Mouse (Mus musculus) layer of hippocampus, adult 9-10 months (tissue): ENCODE measurements around the gene Pbx4.

Experiments used
- DNase-seq: peaks from one replicate; pipeline ENCODE4 v3.0.0; 2022; ENCODE audit warnings: low spot score

Pbx4 gene

DNA sequence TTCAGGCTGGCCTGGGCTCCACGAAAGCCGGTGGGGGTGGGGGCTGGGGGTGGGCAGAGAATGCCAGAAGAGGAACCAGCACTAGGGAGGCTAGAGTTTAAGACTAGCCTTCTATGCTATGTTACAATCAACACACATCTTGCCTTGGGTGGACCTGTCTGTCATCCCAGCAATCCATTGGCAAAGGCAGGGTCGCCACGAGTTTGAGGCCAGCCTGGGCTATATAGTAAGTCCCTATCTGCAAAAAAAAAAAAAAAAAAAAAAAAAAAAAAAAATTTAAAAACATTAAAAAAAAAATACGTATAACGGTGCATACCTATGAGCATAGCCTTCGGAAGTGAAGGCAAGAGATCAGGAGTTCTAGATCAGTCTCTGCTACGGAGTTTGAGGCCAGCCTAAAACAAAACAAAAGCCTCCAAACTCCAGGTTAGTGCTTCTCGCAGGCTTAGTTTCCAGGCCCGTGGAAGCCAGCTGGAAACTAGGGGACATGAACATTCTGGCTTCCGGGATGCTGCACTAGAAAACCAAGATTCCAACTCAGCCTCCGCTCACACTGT lies 68.7 kb downstream of the Pbx4 start:
- no peak for DNase-seq

DNA sequence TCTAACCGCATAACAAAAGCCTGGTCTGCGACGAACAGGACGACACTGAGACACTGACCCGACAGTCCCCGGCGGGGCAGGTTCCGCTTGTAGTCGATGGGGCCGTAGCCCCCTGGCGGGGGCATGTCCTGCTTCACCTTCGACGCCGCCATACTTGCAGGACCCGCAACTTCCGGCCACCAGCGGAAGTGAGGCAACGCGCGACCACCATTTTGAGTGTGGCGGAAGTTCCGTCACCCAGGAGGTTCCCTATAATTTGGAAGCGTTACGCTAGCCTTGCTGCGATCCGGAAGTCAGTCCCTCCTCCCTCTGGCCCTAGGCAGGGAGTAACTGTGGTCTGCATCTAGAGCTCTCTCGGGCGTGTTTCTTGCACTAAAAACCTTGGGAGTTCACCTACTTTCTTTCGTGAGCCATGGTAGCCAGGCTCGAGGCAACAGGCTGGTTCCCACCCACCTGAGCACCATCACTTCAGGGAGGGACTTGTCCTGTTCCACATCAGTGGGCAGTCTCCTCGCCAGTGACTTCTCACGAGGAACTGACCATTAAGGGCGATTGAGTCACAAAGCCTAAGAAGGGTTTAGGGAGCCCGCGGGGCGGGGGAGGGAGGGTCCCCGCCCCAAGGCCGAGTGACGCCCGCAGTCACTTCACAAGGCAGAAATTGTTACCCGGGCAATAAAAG lies 69.3 kb downstream of the Pbx4 start:
- peak; percentile 95 for DNase-seq

DNA sequence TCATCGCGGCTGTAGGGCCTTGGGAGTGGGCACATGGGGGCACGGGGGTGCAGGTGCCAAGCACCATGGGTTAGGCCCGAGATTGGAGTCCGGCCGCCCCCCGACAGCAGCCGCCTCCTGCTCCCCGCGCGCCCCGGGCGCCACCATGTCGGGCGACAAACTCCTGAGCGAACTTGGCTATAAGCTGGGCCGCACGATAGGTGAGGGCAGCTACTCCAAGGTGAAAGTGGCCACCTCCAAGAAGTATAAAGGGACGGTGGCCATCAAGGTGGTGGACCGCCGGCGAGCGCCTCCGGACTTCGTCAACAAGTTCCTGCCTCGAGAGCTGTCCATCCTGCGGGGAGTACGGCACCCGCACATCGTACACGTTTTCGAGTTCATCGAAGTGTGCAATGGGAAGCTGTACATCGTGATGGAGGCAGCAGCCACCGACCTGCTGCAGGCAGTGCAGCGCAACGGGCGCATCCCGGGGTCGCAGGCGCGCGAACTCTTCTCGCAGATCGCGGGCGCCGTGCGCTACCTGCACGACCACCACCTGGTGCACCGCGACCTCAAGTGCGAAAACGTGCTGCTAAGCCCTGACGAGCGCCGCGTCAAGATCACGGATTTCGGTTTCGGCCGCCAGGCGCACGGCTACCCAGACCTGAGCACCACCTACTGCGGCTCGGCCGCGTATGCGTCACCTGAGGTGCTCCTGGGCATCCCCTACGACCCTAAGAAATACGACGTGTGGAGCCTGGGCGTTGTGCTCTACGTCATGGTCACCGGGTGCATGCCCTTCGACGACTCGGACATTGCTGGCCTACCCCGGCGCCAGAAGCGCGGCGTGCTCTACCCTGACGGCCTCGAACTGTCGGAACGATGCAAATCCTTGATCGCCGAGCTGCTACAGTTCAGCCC lies 70.1 kb downstream of the Pbx4 start, which contains the start of the genes Tssk6, Ndufa13 and Yjefn3:
Gene Tssk6 (plus strand): TSS at position 22 of the 900 bp plus-strand sequence.
Gene Ndufa13 (minus strand): TSS at position 396 of the 900 bp plus-strand sequence.
Gene Yjefn3 (minus strand): TSS at position 550 of the 900 bp plus-strand sequence.
- no peak for DNase-seq

DNA sequence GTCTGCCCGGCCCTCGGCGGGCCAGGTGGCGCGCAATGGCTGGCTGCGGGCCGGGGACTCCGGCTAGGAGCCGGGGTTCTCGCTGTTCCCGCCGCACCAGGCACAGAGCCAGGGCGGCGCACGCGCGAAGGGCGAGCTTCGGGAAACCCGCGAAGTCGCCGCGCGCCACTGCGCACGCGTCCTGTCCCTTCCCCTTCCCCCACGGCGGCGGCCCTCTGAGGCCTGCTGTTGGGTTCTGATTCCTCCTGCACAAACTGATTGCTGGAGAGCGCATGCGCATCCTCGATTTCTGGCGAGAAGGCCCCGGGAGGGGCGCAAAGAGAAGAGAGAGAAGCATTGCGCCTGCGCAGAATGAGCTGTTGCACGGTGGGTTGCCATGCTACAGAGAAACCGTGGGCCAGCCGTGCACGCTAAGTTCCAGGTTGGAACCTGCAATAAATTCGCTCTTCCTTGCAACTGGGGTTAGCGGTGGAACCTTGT lies 70.8 kb downstream of the Pbx4 start:
- peak; percentile 97 for DNase-seq

DNA sequence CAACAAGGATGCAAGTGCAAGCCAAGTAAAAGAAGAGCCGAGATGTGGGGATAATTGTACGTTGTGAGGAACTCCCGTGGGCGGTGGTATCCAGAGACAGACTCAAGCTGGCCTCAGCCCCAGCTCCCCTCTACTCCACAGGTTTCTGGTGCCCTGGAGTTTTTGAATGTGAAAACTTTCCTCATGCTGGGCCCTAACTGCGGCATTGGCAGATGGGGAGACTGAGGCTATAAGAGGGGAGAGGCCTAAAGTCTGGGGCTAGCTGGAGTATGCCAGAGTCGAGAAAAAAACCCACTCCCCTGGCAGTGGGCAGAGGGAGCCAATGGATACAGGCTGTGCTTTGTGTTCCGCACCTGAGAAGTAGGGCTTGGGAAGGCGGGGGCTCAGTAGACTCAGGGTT lies 71.8 kb downstream of the Pbx4 start:
- no peak for DNase-seq

DNA sequence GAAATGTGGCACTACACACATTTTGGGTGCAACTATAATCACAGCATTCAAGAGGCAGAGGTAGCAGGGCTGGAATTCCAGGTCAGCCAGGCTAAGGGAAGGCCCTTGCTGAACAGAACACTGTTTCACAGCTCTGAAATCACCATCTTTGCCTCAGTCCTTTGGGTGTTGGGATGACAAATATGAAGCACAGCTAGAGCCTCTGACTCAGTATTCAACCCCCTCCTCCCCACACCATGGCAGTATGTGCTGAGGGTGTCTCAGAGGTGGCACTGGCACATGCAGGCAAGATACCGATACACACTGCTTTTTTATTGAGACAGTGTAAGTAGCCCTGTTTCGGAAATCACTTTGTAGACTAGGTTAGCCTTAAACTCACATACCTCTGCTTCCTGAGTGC lies 74.0 kb downstream of the Pbx4 start:
- no peak for DNase-seq

DNA sequence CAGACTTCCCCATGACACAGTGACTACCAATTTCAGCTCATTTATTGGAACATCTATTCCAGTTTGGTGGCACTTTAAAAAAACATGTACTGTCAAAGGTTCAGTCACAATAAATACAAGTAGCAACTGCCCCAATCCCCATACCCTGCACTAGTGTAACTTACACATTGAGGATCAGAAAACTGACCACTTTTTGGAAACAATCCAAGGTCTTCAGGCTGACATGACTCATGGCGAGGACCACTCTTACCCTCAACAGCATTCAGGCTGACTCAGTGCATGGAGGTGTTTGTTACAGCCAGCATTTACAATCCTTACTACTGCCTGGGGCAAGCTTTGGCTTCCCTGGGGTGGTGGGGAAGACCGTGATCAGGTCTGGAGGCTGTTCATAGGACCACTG lies 74.8 kb downstream of the Pbx4 start:
- no peak for DNase-seq

DNA sequence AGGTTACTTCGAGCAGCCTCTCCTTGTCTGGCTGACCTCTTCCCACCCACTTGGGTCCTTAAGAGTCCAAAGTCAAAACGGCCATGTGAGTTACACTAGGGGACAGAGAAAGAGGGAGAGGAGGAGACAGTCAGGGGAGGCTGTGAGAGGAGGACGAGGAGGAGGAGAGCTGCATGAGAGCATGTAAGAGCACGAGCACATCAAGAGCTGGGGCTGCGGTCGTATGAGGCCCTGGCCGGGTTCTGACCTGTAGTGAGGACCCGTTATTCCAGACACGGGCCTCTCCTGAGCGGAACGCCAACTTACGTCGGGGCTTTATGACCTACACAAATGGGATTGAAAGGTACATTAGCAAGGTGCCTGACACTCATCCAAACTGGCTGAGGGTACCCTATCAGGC lies 79.6 kb downstream of the Pbx4 start:
- no peak for DNase-seq

DNA sequence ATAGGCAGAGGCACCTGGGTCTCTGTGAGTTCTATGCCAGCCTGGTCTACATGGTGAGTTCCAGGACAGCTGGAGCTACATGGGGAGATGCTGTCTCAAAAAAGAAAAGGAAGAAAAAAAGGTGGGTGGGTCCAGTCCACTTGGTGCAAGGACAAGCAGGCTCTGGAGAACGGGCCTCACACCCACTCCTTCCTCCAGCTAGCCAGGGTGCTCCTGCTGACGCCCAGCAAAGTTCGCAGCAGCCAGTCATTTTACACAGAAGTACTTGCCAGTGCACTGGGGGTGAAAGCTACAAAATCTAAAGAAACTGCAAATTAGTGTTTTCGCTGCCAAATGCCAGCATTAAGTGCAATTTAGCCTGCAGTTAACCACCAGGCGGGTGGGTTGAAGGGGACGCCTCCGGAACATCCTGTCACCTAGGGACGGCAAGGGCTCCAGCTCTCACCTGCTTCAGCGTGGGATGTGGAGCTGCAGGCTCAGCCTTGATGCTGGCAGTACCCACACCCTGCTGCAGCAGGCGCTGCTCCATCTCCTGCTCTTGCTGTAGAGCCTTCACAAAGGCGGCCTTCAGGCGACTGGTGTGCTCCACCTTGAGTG lies 80.3 kb downstream of the Pbx4 start:
- DNase-seq = no peak

DNA sequence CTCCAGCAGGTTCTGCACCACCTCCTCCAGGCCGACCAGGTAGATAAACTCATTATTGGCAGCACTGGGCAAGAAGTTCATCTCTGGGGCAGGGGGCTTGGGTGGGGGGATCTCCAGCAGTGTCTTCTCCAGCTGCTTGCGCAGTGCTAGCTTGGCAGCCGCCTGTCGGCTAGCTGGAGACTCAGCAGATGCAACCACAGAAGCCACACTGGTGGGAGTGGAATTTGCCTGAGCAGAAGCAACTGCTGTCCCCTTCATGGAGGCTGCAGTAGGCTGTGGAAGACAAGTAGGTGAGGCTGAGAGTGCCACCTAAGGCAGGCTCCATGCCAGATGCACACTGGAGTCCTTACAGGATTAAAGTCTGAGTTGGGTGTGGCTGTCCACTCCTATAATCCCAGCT lies 82.2 kb downstream of the Pbx4 start:
- DNase-seq = no peak

DNA sequence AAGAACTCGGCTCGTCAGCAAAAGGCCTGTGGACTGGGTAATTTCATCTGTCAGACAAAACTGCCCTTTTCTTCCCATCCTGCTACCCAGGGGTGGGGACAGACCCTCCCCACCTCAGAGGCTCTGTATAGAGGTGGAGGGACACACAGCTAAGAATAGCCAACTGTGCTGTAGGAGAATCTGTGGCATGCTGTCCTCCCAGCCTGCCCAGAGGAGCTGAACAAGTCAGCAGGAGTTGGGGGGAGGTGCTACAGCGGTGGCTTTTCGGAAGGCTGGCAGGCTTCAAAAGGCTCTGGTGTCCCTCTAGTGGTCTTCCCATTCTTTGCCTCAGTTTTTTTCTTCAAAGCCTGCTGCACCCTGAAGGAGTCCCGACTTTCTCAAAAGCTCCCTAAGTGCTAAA lies 83.5 kb downstream of the Pbx4 start:
- no peak for DNase-seq

DNA sequence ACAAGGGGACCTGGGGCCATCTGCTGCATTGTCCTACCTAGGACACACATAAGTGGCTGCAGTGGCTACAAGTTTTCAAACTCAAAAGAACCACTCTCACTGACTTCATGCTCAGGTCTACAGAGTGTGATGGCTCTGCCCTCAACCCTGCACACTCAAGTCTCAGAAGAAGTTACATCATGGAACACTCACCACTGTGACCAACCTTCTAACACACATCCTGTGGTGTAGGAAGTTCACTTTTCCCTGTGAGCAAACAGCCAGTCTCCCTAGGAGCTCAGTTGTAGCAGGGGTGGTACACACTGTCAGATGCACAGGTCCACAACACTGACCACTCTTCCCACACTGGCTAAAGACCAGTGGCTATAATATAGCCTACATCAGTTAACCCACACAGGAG lies 86.2 kb downstream of the Pbx4 start:
- no peak for DNase-seq

DNA sequence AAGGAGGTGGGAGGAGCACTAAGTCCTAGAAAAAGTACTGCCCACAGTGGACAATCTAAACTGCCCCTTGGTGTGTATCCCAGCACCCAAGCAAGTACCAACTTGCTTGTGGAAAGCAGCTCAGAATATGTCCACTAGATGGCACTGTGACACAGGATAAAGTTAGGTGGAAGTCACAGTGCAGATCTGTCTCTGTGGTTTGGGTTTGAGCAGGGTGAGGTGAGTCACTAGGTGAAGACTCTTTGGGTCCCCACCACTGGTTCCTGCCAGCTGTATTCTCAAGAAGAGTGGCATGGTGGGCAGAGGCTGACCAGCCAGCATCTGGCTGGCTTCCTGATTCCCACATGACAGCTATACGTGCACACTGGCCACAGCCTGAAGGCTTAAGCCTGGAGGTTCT lies 86.7 kb downstream of the Pbx4 start:
- DNase-seq = peak; percentile 88

DNA sequence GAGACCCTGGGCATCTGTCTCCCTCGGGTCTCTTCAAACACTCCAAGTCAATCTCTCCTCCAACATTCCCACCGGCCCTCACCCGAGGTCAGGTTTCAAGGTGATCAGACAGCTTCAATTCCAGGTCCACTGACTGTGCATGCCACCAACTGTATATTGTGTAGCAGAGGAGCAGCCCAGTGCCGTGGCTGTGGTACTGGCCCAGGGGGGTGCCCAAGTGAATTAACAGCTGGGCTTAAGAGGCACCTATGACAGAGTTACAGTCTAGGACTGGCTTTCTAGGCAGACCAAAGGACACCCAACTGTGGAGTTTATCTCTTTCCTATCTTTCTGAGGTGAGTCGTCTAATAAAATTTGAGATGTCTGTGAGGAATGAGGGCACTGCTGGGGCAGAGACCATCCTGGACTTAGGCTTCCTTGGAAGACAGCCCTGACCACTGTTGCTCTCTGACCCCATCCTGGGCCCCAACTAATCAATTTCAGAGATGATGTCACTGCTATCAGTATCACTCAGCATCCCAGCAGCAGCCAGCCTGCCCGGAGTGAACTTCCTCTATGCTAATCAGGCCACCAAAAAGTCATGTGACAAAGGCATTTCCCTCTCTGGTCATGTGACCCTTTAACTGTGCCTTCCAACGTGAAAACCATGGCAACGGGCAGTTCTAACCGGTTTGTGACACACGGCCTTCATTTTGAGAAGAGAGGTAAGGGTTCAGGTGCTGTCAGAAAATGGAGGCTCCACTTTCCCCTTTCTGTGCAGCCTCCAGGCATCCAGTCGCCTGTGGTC lies 87.8 kb downstream of the Pbx4 start:
- no peak for DNase-seq

DNA sequence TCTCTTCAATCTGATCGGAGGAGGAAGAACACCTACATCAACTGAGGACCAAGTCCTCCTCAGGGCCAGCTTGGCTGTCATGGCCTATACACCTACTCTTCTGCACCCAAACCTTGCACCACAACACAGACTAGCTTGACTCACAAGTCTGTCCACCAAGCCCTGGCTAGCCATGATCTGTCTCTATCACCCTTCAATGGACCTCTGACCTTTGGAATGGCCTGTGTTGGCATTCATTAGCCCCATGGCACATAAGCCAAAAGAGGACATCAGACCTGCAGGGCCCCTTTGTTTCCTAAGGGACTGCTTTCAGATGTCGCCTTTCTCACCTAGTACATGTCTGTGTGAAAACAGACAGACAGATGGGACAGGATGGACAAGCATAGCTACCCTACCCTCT lies 88.8 kb downstream of the Pbx4 start:
- no peak for DNase-seq
